Mouse (Mus musculus): Measurements from ENCODE around the gene Pxylp1. TPM values are rescaled to one million over a fixed set of nuclear protein-coding genes. Genes with fewer than 3 reads are reported as not detected.

Pxylp1 gene
- polyA plus RNA-seq, 1 experiment from 2014 or later, result 33.5 TPM

DNA sequence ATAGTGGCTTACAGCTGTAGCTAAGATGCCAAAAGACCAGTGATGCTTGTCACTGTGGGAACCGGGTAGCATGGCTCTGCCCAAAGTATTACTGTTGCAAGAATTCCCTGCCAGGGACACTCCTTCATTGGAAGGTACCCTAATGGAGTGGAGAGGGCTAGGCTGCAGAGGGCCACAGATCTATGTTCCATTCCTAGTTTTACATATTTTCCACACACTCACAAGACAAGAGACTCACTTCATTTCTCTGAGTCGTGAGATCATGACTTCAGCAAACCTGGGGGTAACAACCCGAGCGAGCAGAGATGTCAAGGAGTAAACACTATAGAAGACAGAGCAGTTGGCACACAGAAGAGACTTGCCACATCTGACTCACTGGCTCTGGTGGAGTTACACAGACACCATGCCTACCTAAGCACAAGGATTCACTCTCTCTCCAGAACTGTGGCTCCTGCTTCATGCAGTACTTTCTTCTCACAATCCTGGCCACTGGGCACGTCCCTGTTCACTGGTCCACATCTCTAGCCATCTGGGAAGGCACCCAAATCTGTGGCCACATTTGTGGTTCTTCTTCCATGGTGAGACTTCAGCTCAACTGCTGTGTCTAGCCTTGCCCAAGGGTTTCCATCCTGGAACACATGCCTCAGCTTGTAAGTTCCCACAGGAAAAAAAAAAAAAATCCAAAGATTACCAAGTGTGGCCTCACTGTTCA lies 31.9 kb downstream of the Pxylp1 start:
- 91% methylated on average over 5 of the region's 5 CpGs for WGBS
- no peak for DNase-seq (ENCODE audit: low spot score)
- Histone ChIP-seq H3K36me3 (ENCODE audit: control insufficient read depth, insufficient read depth, low read length) (no peaks in the 10 kb centered on the region), H3K27ac (ENCODE audit: low read depth, low read length) (no peak overlapping the region), H3K4me3 (ENCODE audit: low read depth, low read length) (no peak overlapping the region), H3K9ac (ENCODE audit: low read length) (no peak overlapping the region), H3K27me3 (ENCODE audit: control insufficient read depth, insufficient read depth, low read length) (no peaks in the 10 kb centered on the region), H3K9me3 (ENCODE audit: control insufficient read depth, low read length) (no peaks in the 10 kb centered on the region), H3K4me2 (ENCODE audit: low read depth) (no peak overlapping the region), H3K4me1 (ENCODE audit: control insufficient read depth, insufficient read depth, low read length) (no peaks in the 10 kb centered on the region)
- no peak for ATAC-seq (ENCODE audit: insufficient read depth, low FRiP score, low TSS enrichment)

GRCm38 (mm10) chr9:96859027-96859426 lies 33.4 kb downstream of the Pxylp1 start:
- ATAC-seq (ENCODE audit: insufficient read depth, low FRiP score, low TSS enrichment) (no peak), DNase-seq (ENCODE audit: low spot score) (no peak)
- WGBS, result 62% methylated on average over 2 of the region's 2 CpGs
- no peak overlapping the region for H3K9ac ChIP-seq (ENCODE audit: low read length)
- H3K4me3 ChIP-seq (ENCODE audit: low read depth, low read length), result no peak overlapping the region
- H3K4me1 ChIP-seq (ENCODE audit: control insufficient read depth, insufficient read depth, low read length), result no peaks in the 10 kb centered on the region
- H3K4me2 ChIP-seq (ENCODE audit: low read depth), result no peak overlapping the region
- no peak overlapping the region for H3K27ac ChIP-seq (ENCODE audit: low read depth, low read length)
- H3K9me3 ChIP-seq (ENCODE audit: control insufficient read depth, low read length), result no peaks in the 10 kb centered on the region
- no peaks in the 10 kb centered on the region for H3K27me3 ChIP-seq (ENCODE audit: control insufficient read depth, insufficient read depth, low read length)
- no peaks in the 10 kb centered on the region for H3K36me3 ChIP-seq (ENCODE audit: control insufficient read depth, insufficient read depth, low read length)

DNA sequence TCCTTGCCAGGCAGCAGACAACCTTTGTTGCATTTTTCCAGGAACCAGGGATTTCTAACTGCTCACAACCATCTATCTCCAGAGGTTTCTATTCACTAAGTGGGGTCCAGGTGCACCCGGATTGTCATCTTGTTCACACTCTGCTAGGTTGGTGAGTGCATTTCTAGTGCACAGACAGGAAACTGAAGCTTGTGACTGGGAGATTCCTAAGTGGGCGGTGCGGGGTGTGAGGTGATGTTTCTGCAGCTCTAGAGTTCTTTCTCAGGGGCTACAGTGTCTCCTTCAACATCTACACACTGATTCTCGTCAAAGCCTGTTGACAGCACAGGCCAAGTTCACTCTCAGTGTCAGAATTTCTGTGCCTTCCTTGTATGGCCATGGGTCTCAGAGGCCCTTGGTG lies 34.6 kb downstream of the Pxylp1 start:
- Histone ChIP-seq H3K4me1 (ENCODE audit: control insufficient read depth, insufficient read depth, low read length) (no peaks in the 10 kb centered on the region), H3K36me3 (ENCODE audit: control insufficient read depth, insufficient read depth, low read length) (no peaks in the 10 kb centered on the region), H3K9me3 (ENCODE audit: control insufficient read depth, low read length) (no peaks in the 10 kb centered on the region), H3K4me3 (ENCODE audit: low read depth, low read length) (no peak overlapping the region), H3K27ac (ENCODE audit: low read depth, low read length) (no peak overlapping the region), H3K4me2 (ENCODE audit: low read depth) (no peak overlapping the region), H3K9ac (ENCODE audit: low read length) (no peak overlapping the region), H3K27me3 (ENCODE audit: control insufficient read depth, insufficient read depth, low read length) (no peaks in the 10 kb centered on the region)
- 91% methylated on average over 4 of the region's 4 CpGs for WGBS
- DNase-seq (ENCODE audit: low spot score), result no peak
- no peak for ATAC-seq (ENCODE audit: insufficient read depth, low FRiP score, low TSS enrichment)

- Histone ChIP-seq H3K36me3 (ENCODE audit: control insufficient read depth, insufficient read depth, low read length) (no peaks in the 10 kb centered on the region), H3K27ac (ENCODE audit: low read depth, low read length) (no peak overlapping the region), H3K4me2 (ENCODE audit: low read depth) (no peak overlapping the region), H3K4me1 (ENCODE audit: control insufficient read depth, insufficient read depth, low read length) (no peaks in the 10 kb centered on the region), H3K9ac (ENCODE audit: low read length) (no peak overlapping the region), H3K27me3 (ENCODE audit: control insufficient read depth, insufficient read depth, low read length) (no peaks in the 10 kb centered on the region), H3K9me3 (ENCODE audit: control insufficient read depth, low read length) (no peaks in the 10 kb centered on the region), H3K4me3 (ENCODE audit: low read depth, low read length) (no peak overlapping the region)
- WGBS, result 63% methylated on average over 16 of the region's 16 CpGs
- DNase-seq (ENCODE audit: low spot score) (no peak), ATAC-seq (ENCODE audit: insufficient read depth, low FRiP score, low TSS enrichment) (no peak)
Measured at GRCm38 (mm10) chr9:96853300-96854186, 38.9 kb downstream of the Pxylp1 start.

GRCm38 (mm10) chr9:96851634-96852033 lies 40.8 kb downstream of the Pxylp1 start:
- Histone ChIP-seq H3K4me3 (ENCODE audit: low read depth, low read length) (no peak overlapping the region), H3K9ac (ENCODE audit: low read length) (no peak overlapping the region), H3K36me3 (ENCODE audit: control insufficient read depth, insufficient read depth, low read length) (no peaks in the 10 kb centered on the region), H3K9me3 (ENCODE audit: control insufficient read depth, low read length) (no peaks in the 10 kb centered on the region), H3K4me2 (ENCODE audit: low read depth) (no peak overlapping the region), H3K27me3 (ENCODE audit: control insufficient read depth, insufficient read depth, low read length) (no peaks in the 10 kb centered on the region), H3K4me1 (ENCODE audit: control insufficient read depth, insufficient read depth, low read length) (no peaks in the 10 kb centered on the region), H3K27ac (ENCODE audit: low read depth, low read length) (no peak overlapping the region)
- WGBS, result 79% methylated on average over 7 of the region's 7 CpGs
- DNase-seq (ENCODE audit: low spot score) (no peak), ATAC-seq (ENCODE audit: insufficient read depth, low FRiP score, low TSS enrichment) (no peak)

GRCm38 (mm10) chr9:96851036-96851435 lies 41.4 kb downstream of the Pxylp1 start:
- 80% methylated on average over 7 of the region's 7 CpGs for WGBS
- DNase-seq (ENCODE audit: low spot score) (no peak), ATAC-seq (ENCODE audit: insufficient read depth, low FRiP score, low TSS enrichment) (no peak)
- Histone ChIP-seq H3K4me1 (ENCODE audit: control insufficient read depth, insufficient read depth, low read length) (no peaks in the 10 kb centered on the region), H3K9ac (ENCODE audit: low read length) (no peak overlapping the region), H3K9me3 (ENCODE audit: control insufficient read depth, low read length) (no peaks in the 10 kb centered on the region), H3K27me3 (ENCODE audit: control insufficient read depth, insufficient read depth, low read length) (no peaks in the 10 kb centered on the region), H3K4me3 (ENCODE audit: low read depth, low read length) (no peak overlapping the region), H3K27ac (ENCODE audit: low read depth, low read length) (no peak overlapping the region), H3K36me3 (ENCODE audit: control insufficient read depth, insufficient read depth, low read length) (no peaks in the 10 kb centered on the region), H3K4me2 (ENCODE audit: low read depth) (no peak overlapping the region)

DNA sequence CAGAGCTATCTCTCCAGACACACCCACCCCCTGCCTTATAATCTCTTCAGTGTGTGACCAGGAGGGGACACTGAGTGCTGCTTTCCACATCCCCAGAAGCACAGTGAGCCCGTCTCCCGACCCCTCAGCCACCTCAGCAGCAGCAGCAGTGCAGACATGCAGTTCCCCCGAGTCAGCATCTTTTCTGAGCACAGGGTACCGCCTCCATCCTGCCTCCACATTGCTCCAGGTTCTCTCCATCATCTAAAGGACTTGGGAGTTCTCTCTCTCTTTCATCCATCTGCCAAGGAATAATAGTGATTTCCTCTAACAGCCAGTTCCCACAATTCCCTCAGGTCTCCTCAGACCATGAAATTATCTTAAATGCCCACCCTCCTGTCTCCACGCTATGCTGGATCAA lies 43.5 kb downstream of the Pxylp1 start:
- 69% methylated on average over 5 of the region's 5 CpGs for WGBS
- Histone ChIP-seq H3K27me3 (ENCODE audit: control insufficient read depth, insufficient read depth, low read length) (no peaks in the 10 kb centered on the region), H3K9me3 (ENCODE audit: control insufficient read depth, low read length) (no peaks in the 10 kb centered on the region), H3K4me2 (ENCODE audit: low read depth) (no peak overlapping the region), H3K27ac (ENCODE audit: low read depth, low read length) (no peak overlapping the region), H3K36me3 (ENCODE audit: control insufficient read depth, insufficient read depth, low read length) (no peaks in the 10 kb centered on the region), H3K4me1 (ENCODE audit: control insufficient read depth, insufficient read depth, low read length) (no peaks in the 10 kb centered on the region), H3K4me3 (ENCODE audit: low read depth, low read length) (no peak overlapping the region), H3K9ac (ENCODE audit: low read length) (no peak overlapping the region)
- no peak for ATAC-seq (ENCODE audit: insufficient read depth, low FRiP score, low TSS enrichment)
- DNase-seq (ENCODE audit: low spot score), result no peak

GRCm38 (mm10) chr9:96846361-96846760 lies 46.1 kb downstream of the Pxylp1 start:
- ATAC-seq (ENCODE audit: insufficient read depth, low FRiP score, low TSS enrichment), result no peak
- no peaks in the 10 kb centered on the region for H3K36me3 ChIP-seq (ENCODE audit: control insufficient read depth, insufficient read depth, low read length)
- no peak overlapping the region for H3K4me3 ChIP-seq (ENCODE audit: low read depth, low read length)
- H3K4me2 ChIP-seq (ENCODE audit: low read depth), result no peak overlapping the region
- no peaks in the 10 kb centered on the region for H3K27me3 ChIP-seq (ENCODE audit: control insufficient read depth, insufficient read depth, low read length)
- no peaks in the 10 kb centered on the region for H3K9me3 ChIP-seq (ENCODE audit: control insufficient read depth, low read length)
- whole genome bisulfite sequencing, result 91% methylated on average over 8 of the region's 8 CpGs
- H3K4me1 ChIP-seq (ENCODE audit: control insufficient read depth, insufficient read depth, low read length), result no peaks in the 10 kb centered on the region
- H3K9ac ChIP-seq (ENCODE audit: low read length), result no peak overlapping the region
- H3K27ac ChIP-seq (ENCODE audit: low read depth, low read length), result no peak overlapping the region
- DNase-seq (ENCODE audit: low spot score), result no peak

DNA sequence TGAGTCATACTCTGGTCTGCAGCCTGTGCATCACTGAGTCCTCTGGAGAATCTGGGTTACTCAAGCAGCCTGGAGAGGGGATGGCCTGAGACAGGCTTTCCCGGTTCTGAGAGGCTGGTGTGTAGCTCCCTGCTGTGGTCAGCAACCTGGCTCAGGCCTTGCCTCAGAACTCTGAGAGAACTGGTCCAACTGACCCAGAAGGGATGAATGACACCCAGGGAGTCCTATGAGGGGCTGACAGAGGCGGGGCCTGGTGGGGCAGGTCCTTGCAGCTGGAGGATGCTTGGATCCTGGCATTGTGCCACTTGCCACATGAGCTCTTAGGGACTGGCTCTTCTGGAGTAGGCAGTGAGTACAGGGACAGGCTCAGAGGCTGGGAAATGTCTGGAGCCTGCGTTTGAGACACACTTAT lies 47.7 kb downstream of the Pxylp1 start:
- Histone ChIP-seq H3K36me3 (ENCODE audit: control insufficient read depth, insufficient read depth, low read length) (no peaks in the 10 kb centered on the region), H3K4me1 (ENCODE audit: control insufficient read depth, insufficient read depth, low read length) (no peaks in the 10 kb centered on the region), H3K4me2 (ENCODE audit: low read depth) (no peak overlapping the region), H3K9ac (ENCODE audit: low read length) (no peak overlapping the region), H3K27ac (ENCODE audit: low read depth, low read length) (no peak overlapping the region), H3K4me3 (ENCODE audit: low read depth, low read length) (no peak overlapping the region), H3K9me3 (ENCODE audit: control insufficient read depth, low read length) (no peaks in the 10 kb centered on the region), H3K27me3 (ENCODE audit: control insufficient read depth, insufficient read depth, low read length) (no peaks in the 10 kb centered on the region)
- ATAC-seq (ENCODE audit: insufficient read depth, low FRiP score, low TSS enrichment), result no peak
- DNase-seq (ENCODE audit: low spot score), result no peak
- WGBS, result 60% methylated on average over 3 of the region's 3 CpGs
